20 mouse cellular contexts compared by ENCODE assay signal in the genomic region with DNA sequence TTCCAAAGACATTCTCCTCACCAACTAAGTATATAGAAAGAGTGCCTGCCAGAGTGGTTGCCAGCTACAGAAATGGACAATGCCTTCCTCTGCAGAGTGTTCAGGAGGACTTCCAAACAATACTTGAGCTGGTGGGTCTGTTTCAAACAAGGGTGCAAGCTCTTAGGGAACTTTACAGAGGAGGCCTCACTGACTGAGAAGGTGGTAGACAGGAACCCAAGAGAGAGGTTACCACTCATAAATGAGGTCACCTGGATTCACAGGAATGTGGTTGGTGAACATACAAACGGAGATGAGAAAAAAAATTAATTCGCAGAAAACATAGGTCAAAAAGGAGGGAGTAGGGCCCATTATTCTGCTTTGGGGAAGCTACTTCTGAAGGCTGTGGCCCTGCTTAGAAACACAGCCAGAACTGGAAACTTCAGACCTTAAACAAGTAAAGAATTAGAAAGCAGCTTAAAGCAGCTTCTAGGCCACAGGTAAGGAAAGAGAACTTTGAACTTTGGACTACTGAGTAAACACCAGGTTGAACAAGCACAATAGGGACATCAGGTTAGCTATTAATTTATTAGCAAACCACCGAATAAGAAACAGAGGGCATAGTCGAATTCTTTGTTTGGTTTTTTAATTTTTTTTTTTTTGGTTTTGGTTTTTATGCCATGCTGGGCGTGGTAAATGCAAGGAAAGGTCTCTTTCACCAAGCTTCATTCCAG.
DNase-seq lines count a peak whose midpoint lies in the region; ATAC-seq and TF ChIP-seq lines count a peak whose summit lies in the region.
"Had no signal": no experiment of that assay in that cellular context is flagged by ENCODE, and none has a peak within 500 bp of the region (broad histone marks: within the 10 kb centered on the region; RNA-seq: fewer than 3 reads in every experiment).

No protein-coding gene starts in this region.

- H3K4me1 ChIP-seq in intestine, embryonic 15.5 days (replicated peaks): no peaks in the 10 kb centered on the region
- H3K4me1 ChIP-seq in intestine, postnatal 0 days (replicated peaks; ENCODE audit: control insufficient read depth, insufficient read depth, low read length): no peaks in the 10 kb centered on the region
- H3K4me1 ChIP-seq in liver, embryonic 12.5 days: no peaks in the 10 kb centered on the region
- H3K4me1 ChIP-seq in stomach, embryonic 14.5 days (ENCODE audit: control insufficient read depth, insufficient read depth, low read length): no peaks in the 10 kb centered on the region
- H3K4me1 ChIP-seq in forebrain, embryonic 10.5 days: 0 out of 2 replicates have a peak, but pooled peaks cover 3% of the 10 kb centered on the region
- H3K4me1 ChIP-seq: hindbrain, embryonic 15.5 days; midbrain, embryonic 15.5 days had no signal

- 58% methylated on average over 5 of the region's 5 CpGs for WGBS in intestine, embryonic 15.5 days
- WGBS in intestine, postnatal 0 days: 35% methylated on average over 5 of the region's 5 CpGs
- 55% methylated on average over 5 of the region's 5 CpGs for WGBS in liver, embryonic 12.5 days (ENCODE audit: insufficient replicate concordance)
- WGBS in stomach, embryonic 14.5 days: 62% methylated on average over 5 of the region's 5 CpGs
- 88% methylated on average over 5 of the region's 5 CpGs for WGBS in forebrain, embryonic 10.5 days

- peak; percentile 90 for ATAC-seq in intestine, embryonic 15.5 days
- ATAC-seq in intestine, postnatal 0 days: peak; percentile 91
- no peak for ATAC-seq in liver, embryonic 12.5 days
- peak; percentile 65 for ATAC-seq in stomach, embryonic 14.5 days (ENCODE audit: insufficient number of reproducible peaks, insufficient read depth, low FRiP score, low read depth)
- ATAC-seq: forebrain, embryonic 14.5 days; midbrain, embryonic 15.5 days had no signal

- no peaks in the 10 kb centered on the region for H3K36me3 ChIP-seq in intestine, embryonic 15.5 days
- no peaks in the 10 kb centered on the region for H3K36me3 ChIP-seq in intestine, postnatal 0 days (ENCODE audit: control insufficient read depth, insufficient read depth)
- no peaks in the 10 kb centered on the region for H3K36me3 ChIP-seq in liver, embryonic 12.5 days
- no peaks in the 10 kb centered on the region for H3K36me3 ChIP-seq in stomach, embryonic 14.5 days (ENCODE audit: control insufficient read depth, insufficient read depth, low read length)
- H3K36me3 ChIP-seq in forebrain, embryonic 10.5 days (replicated peaks): no peaks in the 10 kb centered on the region
- H3K36me3 ChIP-seq: embryonic facial prominence, embryonic 12.5 days; hindbrain, embryonic 15.5 days; midbrain, embryonic 15.5 days had no signal

- peak overlapping the region; percentile 66 for H3K27ac ChIP-seq in intestine, embryonic 15.5 days
- peak overlapping the region; percentile 70 for H3K27ac ChIP-seq in intestine, postnatal 0 days (ENCODE audit: low read depth, low read length)
- H3K27ac ChIP-seq in liver, embryonic 12.5 days: peak overlapping the region; percentile 37
- H3K27ac ChIP-seq in stomach, embryonic 14.5 days (ENCODE audit: low read length): peak overlapping the region; percentile 69
- no peak overlapping the region for H3K27ac ChIP-seq in forebrain, embryonic 10.5 days
- H3K27ac ChIP-seq: embryonic facial prominence, embryonic 12.5 days; hindbrain, embryonic 15.5 days; midbrain, embryonic 15.5 days had no signal

- H3K9me3 ChIP-seq in intestine, embryonic 15.5 days: no peaks in the 10 kb centered on the region
- no peaks in the 10 kb centered on the region for H3K9me3 ChIP-seq in intestine, postnatal 0 days (ENCODE audit: control insufficient read depth)
- H3K9me3 ChIP-seq in liver, embryonic 12.5 days (replicated peaks): no peaks in the 10 kb centered on the region
- no peaks in the 10 kb centered on the region for H3K9me3 ChIP-seq in stomach, embryonic 14.5 days (ENCODE audit: control insufficient read depth, low read depth, low read length)
- no peaks in the 10 kb centered on the region for H3K9me3 ChIP-seq in forebrain, embryonic 10.5 days
- H3K9me3 ChIP-seq: embryonic facial prominence, embryonic 12.5 days; hindbrain, embryonic 15.5 days; midbrain, embryonic 15.5 days had no signal

- H3K4me2 ChIP-seq in intestine, embryonic 15.5 days (replicated peaks): no peak overlapping the region
- peak overlapping the region; percentile 24; the same call in 1 of the 2 replicates for H3K4me2 ChIP-seq in intestine, postnatal 0 days (replicated peaks; ENCODE audit: low read depth)
- no peak overlapping the region for H3K4me2 ChIP-seq in liver, embryonic 12.5 days
- H3K4me2 ChIP-seq in stomach, embryonic 14.5 days (replicated peaks; ENCODE audit: low read depth, low read length): no peak overlapping the region
- H3K4me2 ChIP-seq: embryonic facial prominence, embryonic 12.5 days; hindbrain, embryonic 15.5 days; midbrain, embryonic 15.5 days had no signal

- TF ChIP-seq CTCF in intestine, postnatal 0 days (IDR thresholded peaks at IDR 0.05; ENCODE audit: low read depth): no peak

- H3K9ac ChIP-seq in intestine, embryonic 15.5 days: no peak overlapping the region
- H3K9ac ChIP-seq in intestine, postnatal 0 days (ENCODE audit: low read depth, low read length): no peak overlapping the region
- no peak overlapping the region for H3K9ac ChIP-seq in liver, embryonic 12.5 days
- no peak overlapping the region for H3K9ac ChIP-seq in stomach, embryonic 14.5 days (replicated peaks; ENCODE audit: low read depth, low read length)
- H3K9ac ChIP-seq: embryonic facial prominence, embryonic 12.5 days; hindbrain, embryonic 15.5 days; midbrain, embryonic 15.5 days had no signal

- H3K27me3 ChIP-seq in intestine, embryonic 15.5 days (replicated peaks): no peaks in the 10 kb centered on the region
- H3K27me3 ChIP-seq in intestine, postnatal 0 days (replicated peaks; ENCODE audit: control insufficient read depth, insufficient read depth, low read length): no peaks in the 10 kb centered on the region
- H3K27me3 ChIP-seq in liver, embryonic 12.5 days (replicated peaks): no peaks in the 10 kb centered on the region
- no peaks in the 10 kb centered on the region for H3K27me3 ChIP-seq in stomach, embryonic 14.5 days (ENCODE audit: control insufficient read depth, insufficient read depth, low read length)
- no peaks in the 10 kb centered on the region for H3K27me3 ChIP-seq in forebrain, embryonic 10.5 days (ENCODE audit: poor library complexity, severe bottlenecking)
- H3K27me3 ChIP-seq: embryonic facial prominence, embryonic 12.5 days; hindbrain, embryonic 15.5 days; midbrain, embryonic 15.5 days had no signal

- no peak overlapping the region for H3K4me3 ChIP-seq in intestine, embryonic 15.5 days (replicated peaks)
- no peak overlapping the region for H3K4me3 ChIP-seq in intestine, postnatal 0 days (ENCODE audit: low read depth, low read length)
- H3K4me3 ChIP-seq in liver, embryonic 12.5 days: no peak overlapping the region
- H3K4me3 ChIP-seq in stomach, embryonic 14.5 days (ENCODE audit: low read depth, low read length): no peak overlapping the region
- H3K4me3 ChIP-seq in forebrain, embryonic 10.5 days: no peak overlapping the region
- H3K4me3 ChIP-seq: embryonic facial prominence, embryonic 12.5 days; erythroblast, embryonic 14.5 days; hindbrain, embryonic 15.5 days; midbrain, embryonic 15.5 days; myocyte had no signal

- no peak for DNase-seq in forebrain, embryonic 10.5 days (ENCODE audit: extremely low spot score, low spot score)
- DNase-seq in layer of hippocampus, adult 9-10 months (ENCODE audit: low spot score): no peak
- DNase-seq in ovary, adult 18-20 months (ENCODE audit: low spot score): no peak
- DNase-seq: adrenal gland, postnatal 10 days; cerebellum, adult 9-11 months; gastrocnemius, postnatal 14 days; heart, adult 18-20 months; heart, postnatal 36 days; lung, postnatal 10 days; thymus, postnatal 36 days had no signal
